Mouse (Mus musculus) ES-CJ7 (cell line): Measurements from ENCODE around the gene Kctd21.

ENCODE experiments used
- DNase-seq: peaks from one replicate; pipeline ENCODE4 v3.0.0; 2011; ENCODE audit warnings: low read depth, low spot score

Kctd21 gene

GRCm38 (mm10) chr7:97386806-97387370 is 54.8 kb downstream of the Kctd21 start:
- no peak for DNase-seq

- DNase-seq, result no peak
Measured at GRCm38 (mm10) chr7:97387561-97388147, 55.5 kb downstream of the Kctd21 start.

- no peak for DNase-seq
Measured at GRCm38 (mm10) chr7:97388541-97388940, 56.4 kb downstream of the Kctd21 start.

GRCm38 (mm10) chr7:97391293-97392078 is 59.4 kb downstream of the Kctd21 start:
- no peak for DNase-seq

- DNase-seq, result no peak
Measured at GRCm38 (mm10) chr7:97392079-97392445, 59.9 kb downstream of the Kctd21 start.

- DNase-seq, result no peak
Measured at GRCm38 (mm10) chr7:97394375-97394774, 62.2 kb downstream of the Kctd21 start.

GRCm38 (mm10) chr7:97398943-97399342 is 66.8 kb downstream of the Kctd21 start:
- DNase-seq, result no peak
